Mouse (Mus musculus): ENCODE results near the gene Txnrd3.

The Txnrd3 gene

DNA sequence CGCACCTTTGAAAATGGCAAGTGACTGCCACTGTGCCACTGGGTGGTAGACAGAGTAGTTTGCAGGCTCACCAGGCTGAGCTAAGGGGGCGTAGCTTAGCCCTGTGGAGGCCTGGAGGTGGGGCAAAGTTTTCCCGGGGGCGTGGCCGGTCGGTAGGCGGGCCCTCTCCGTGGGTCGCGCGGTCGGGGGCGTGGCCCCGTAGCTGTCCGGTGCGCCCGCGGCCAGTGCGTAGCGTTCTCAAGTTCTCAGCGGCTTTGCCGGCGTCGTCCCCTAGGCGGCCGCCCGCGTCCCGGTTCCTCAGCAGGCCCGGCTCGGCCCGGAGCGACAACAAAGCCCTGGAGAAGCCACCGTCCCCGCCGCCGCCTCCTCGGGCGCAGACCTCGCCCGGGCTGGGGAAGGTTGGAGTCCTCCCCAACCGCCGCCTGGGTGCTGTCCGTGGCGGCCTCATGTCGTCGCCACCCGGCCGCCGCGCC lies at the start of gene Txnrd3:
Txnrd3 (plus strand) TSS at position 191 of the 473 bp plus-strand sequence.
- DNase-seq (ENCODE audit: extremely low read depth, insufficient read length, low spot score) = peak; percentile 87

GRCm38 (mm10) chr6:89595018-89595776 lies 48.6 kb upstream of the Txnrd3 start, which contains the start of gene Chchd6:
Chchd6 (minus strand) TSS chr6:89595652.
- peak; percentile 85 for DNase-seq (ENCODE audit: extremely low read depth, insufficient read length, low spot score)

- no peak for DNase-seq (ENCODE audit: extremely low read depth, insufficient read length, low spot score)
Observed at GRCm38 (mm10) chr6:89595777-89596146, 48.0 kb upstream of the Txnrd3 start.

DNA sequence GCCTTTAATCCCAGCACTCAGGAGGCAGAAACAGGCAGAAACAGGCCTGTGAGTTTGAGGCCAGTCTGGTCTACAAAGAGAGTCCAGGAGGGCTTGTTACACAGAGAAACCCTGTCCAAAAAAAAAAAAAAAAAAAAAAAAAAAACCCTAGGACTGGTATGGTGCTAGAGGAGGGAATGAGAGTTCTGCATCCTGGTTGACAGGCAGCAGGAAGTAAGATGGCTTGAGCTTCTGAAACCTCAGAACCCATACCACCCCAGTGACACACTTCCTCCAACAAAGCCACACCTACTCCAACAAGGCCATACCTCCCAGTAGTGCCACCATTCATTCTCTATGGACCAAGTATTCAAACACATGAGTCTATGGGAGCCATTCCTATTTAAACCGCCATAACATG lies 47.3 kb upstream of the Txnrd3 start:
- no peak for DNase-seq (ENCODE audit: extremely low read depth, insufficient read length, low spot score)

GRCm38 (mm10) chr6:89606096-89606495 lies 37.7 kb upstream of the Txnrd3 start:
- DNase-seq (ENCODE audit: extremely low read depth, insufficient read length, low spot score) = peak; percentile 25

DNA sequence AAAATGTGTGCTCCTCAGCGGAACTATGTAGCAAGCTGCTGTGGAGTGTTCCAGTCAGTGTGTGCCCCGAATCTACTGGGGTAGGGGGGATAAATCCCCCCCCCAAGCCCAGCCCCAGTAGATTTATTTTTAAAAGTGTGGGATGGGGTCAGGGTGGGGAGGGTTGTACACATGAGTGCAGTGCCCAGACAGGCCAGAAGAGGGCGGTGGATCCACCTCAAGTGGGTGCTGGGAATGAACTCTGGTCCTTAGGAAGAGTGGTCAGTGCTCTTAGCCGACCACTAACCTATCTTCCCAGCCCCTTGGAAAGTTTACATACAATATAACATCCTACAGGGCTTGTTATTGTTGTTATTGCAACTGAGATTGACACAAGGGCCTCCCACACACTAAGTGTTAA lies 35.8 kb upstream of the Txnrd3 start:
- DNase-seq (ENCODE audit: extremely low read depth, insufficient read length, low spot score) = no peak

DNA sequence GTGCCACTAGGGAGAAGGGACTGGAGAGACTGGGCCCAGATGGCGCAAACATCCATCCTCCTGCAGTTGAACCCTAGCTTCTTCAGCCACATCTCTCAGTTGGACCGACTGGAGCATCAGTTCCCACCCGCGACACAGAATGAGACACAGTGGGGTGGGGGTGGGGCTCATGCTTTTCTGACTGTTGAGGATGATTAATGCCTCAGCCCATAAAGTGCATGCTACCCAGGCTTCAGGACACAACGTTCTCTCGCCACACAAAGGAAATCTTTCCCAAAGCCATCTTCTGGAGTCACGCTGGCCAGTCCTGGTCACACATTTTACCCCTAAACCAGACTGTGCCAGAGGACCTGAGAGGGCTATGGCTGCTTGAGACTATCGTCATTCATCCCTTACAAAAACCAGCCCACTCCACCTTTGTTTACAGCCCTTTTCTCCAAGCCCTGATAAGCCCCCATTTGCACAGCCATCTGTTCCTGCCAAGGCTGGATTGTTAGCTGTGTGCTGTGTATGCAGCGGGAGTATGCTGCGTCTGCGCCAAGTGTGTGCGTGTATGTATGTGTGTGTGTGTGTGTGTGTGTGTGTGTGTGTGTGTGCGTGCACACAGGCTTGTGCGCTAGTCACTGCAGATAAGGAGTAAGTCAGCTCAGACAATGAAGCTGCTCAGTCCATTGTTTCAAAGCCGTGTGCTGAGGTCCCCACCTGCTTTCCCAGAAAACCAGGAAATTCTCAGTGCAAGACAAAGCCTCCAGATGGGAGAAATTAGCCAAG lies 30.3 kb upstream of the Txnrd3 start:
- DNase-seq (ENCODE audit: extremely low read depth, insufficient read length, low spot score) = no peak

- DNase-seq (ENCODE audit: extremely low read depth, insufficient read length, low spot score) = no peak
Observed at GRCm38 (mm10) chr6:89614107-89614471, 29.7 kb upstream of the Txnrd3 start.

DNA sequence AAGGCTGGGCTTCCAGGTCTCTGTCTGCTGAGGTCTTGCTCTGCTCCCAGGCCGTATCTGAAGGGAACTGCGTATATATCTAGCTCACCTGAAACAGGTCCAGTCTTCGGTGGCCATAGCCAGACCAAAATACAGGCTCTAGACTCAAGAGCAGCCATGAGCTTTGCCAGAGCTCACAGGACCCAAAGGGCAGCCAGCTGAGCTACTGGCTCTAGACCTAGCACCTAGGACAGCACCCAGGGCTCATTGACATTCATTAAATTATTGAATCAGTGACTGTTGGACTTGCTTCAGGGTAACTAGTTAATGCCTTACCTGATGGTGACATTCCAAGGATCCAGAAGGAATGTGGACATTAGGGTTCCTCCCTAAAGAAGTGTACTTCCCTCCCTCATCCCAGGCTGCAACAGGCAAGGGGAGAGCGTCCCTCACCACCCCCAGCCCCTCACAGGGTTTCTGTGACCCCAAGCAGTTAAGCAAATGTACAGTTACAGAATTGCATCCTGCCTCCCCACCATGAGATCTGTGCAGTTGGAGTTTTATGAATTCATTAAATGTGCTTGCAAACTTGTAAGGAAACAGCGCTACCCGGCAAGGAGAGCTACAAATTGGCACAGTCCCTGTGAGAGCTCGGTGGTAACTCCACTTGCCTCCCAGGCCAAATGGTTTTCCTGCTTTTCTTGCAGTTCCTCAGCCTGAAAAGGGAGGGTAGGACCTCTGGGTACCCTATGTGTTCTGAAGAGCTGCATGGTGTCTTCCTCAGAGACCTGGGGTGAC lies 29.0 kb upstream of the Txnrd3 start:
- no peak for DNase-seq (ENCODE audit: extremely low read depth, insufficient read length, low spot score)

GRCm38 (mm10) chr6:89615373-89615755 lies 28.4 kb upstream of the Txnrd3 start:
- DNase-seq (ENCODE audit: extremely low read depth, insufficient read length, low spot score) = no peak

- DNase-seq (ENCODE audit: extremely low read depth, insufficient read length, low spot score) = no peak
Observed at GRCm38 (mm10) chr6:89622647-89623046, 21.1 kb upstream of the Txnrd3 start.

GRCm38 (mm10) chr6:89628045-89628785 lies 15.6 kb upstream of the Txnrd3 start:
- DNase-seq (ENCODE audit: extremely low read depth, insufficient read length, low spot score) = no peak

- peak; percentile 66 for DNase-seq (ENCODE audit: extremely low read depth, insufficient read length, low spot score)
Observed at GRCm38 (mm10) chr6:89631809-89632562, 11.8 kb upstream of the Txnrd3 start.

GRCm38 (mm10) chr6:89633115-89633514 lies 10.7 kb upstream of the Txnrd3 start:
- no peak for DNase-seq (ENCODE audit: extremely low read depth, insufficient read length, low spot score)

DNA sequence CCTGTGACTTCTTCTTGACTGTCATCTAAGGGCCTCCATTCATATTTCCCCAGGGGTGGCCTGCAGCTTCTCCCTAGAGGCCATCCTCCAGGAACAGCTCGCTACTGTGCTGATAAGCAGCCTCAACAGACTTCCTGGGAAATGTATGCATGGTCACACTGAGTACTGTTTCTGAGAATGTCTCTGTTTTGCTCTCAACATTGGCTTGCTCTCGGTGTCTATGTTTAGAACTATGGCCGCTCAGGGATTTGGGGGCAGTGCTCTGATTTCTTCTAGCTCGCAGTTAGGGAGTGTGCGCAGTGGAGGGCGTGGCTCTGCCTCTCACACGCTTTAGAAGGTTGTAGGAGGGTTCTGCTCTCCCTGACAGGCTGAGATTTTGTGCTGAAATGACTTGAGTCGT lies 9.4 kb upstream of the Txnrd3 start:
- DNase-seq (ENCODE audit: extremely low read depth, insufficient read length, low spot score) = no peak

- DNase-seq (ENCODE audit: extremely low read depth, insufficient read length, low spot score) = no peak
Observed at GRCm38 (mm10) chr6:89637977-89638376, 5.8 kb upstream of the Txnrd3 start.

- no peak for DNase-seq (ENCODE audit: extremely low read depth, insufficient read length, low spot score)
Observed at GRCm38 (mm10) chr6:89639025-89639424, 4.8 kb upstream of the Txnrd3 start.

DNA sequence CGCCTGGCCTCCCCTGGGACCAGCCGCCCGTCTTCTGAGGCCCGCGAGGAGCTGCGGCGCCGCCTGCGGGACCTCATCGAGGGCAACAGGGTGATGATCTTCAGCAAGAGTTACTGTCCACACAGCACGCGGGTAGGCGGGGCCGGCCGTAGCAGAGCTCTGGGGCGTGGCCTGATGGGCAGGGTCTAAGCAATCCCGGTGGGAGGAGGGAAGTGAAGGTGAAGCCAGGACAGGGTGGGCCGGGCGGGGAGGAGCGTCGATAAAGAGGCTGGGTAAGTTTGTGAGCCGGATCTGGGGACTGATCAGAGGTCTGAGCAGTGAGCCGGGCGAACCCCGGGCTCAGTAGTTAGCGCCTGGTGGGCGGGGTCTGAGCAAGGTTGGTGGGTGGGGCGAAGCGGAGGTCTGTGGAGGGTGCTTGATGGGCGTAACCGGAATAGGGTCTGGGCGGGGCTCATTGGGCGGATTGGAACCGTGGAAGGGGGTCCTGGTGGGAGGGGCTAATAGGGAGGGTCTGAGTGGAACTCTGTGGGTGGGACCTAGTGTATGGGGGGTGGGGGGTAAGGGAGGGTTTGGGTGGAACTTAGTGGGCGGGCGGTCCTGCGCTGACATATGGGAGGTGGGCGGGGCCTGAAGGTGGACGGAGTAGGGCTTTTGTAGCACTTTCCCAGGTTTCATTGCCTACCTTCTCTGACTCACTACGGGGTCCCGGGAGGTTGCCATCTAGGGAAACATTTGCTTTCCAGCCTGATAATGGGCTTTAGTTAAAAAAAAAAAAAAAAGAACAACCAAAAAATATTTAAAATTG lies 685 bp downstream of the Txnrd3 start:
- peak; percentile 89 for DNase-seq (ENCODE audit: extremely low read depth, insufficient read length, low spot score)

DNA sequence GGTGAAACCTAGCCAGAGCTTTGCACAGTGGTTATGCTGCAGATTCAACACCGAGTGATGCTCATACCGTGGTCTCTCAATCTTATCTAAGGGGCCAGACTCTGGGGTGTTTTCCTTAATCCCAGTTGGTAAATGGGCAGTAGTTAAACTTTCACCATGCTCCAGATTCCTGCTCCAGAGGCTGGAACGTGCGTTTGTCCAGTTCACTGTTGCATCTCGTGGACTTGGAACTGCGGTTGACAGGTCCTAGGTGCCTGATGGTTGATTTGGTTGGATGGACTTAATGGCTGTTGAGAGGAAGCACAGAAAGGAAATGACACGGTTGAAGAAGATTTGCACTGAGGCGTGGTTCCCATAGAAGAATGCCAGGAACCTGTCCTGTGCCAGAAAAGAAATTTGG lies 6.1 kb downstream of the Txnrd3 start:
- no peak for DNase-seq (ENCODE audit: extremely low read depth, insufficient read length, low spot score)

All from 3134 (cell line).